Mouse (Mus musculus): ENCODE measurements at regions not wholly inside any gene's neighbourhood (a gene's known extent, or its start where the extent isn't known, plus 50 kb on each side); places are given as distances from the start of the nearest gene placed in this dataset.
"Not testable (repeated sequence)": the region's sequence is repeated elsewhere in the genome, so short reads cannot be mapped to it uniquely, and the experiment has no call there.

DNA sequence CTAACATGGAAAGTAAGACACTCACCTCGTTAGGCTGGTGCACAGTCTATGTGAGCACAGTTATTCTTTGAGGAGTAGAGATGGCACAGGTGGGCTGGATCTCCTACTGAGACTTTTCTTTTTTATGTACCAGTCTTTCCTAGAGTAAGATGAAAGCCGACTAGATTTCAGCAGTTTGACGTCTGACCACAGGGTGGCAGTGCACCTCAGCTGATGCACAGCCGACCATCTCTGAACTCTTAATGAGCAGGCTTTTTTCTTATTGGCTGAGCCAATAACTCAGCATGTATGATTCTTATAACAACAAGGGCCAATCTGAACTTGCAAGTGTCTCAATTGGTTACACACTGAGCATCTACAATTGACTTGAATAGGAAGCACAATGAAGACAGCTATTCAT is 126.6 kb upstream of the Olfr1507 start:
- WGBS: 42% methylated on average over 4 of the region's 4 CpGs
- Histone ChIP-seq H3K9me3 (no peaks in the 10 kb centered on the region), H3K4me1 (no peaks in the 10 kb centered on the region), H3K9ac (no peak overlapping the region), H3K27ac (no peak overlapping the region), H3K4me3 (replicated peaks) (no peak overlapping the region), H3K36me3 (replicated peaks) (no peaks in the 10 kb centered on the region), H3K27me3 (no peaks in the 10 kb centered on the region), H3K4me2 (no peak overlapping the region)
- no peak for ATAC-seq (ENCODE audit: low FRiP score)

DNA sequence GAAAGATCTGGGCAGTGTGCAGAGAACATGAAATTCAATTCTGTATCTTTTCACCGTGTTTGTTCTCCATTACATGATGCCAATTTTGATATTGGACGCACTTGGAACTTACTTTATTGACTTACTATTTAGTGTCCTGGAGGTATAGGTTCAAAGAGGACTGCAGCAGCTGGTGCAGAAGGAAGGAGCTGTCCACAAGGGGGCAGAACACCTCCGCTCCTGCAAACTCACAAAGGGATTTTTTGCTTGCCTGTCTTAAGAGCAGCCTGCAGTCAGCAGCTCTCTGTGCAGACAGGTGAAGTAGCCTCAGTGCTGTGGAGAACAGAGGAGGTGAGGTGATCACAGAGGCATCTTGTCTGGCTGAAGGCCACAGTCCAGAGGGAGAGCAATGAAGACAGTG is 84.8 kb upstream of the Olfr1507 start:
- no peak for ATAC-seq (ENCODE audit: low FRiP score)
- 45% methylated on average over 3 of the region's 3 CpGs for WGBS
- H3K4me2 ChIP-seq: no peak overlapping the region

DNA sequence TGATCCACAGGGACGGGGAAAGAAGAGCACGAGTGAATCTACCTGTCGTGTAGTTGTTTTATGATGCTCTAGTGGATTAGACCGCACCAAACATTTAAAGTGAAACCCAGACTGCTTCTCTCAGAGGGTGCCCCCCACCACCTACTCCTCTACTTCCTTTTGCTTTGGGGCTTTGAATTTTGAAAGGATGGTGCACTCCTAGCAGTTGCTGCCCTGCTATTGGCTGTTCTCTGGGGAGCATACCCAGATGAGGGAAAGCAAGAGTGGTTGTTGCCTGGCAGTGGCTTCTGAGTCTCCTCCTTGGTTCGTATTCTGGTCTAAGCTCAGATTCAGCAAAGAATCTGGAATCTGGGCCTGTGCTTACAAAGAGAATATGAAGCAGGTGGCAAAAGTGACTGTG is 71.4 kb upstream of the Olfr1507 start:
- Histone ChIP-seq H3K27me3 (no peaks in the 10 kb centered on the region), H3K9me3 (no peaks in the 10 kb centered on the region), H3K4me1 (no peaks in the 10 kb centered on the region), H3K36me3 (replicated peaks) (no peaks in the 10 kb centered on the region), H3K9ac (no peak overlapping the region), H3K4me2 (no peak overlapping the region), H3K4me3 (replicated peaks) (no peak overlapping the region), H3K27ac (no peak overlapping the region)
- ATAC-seq (ENCODE audit: low FRiP score): no peak
- WGBS: 83% methylated on average over 5 of the region's 5 CpGs

More for the DNA sequence above, 84.8 kb upstream of the Olfr1507 start:
- Histone ChIP-seq H3K27ac (no peak overlapping the region), H3K4me3 (replicated peaks) (no peak overlapping the region), H3K9ac (no peak overlapping the region), H3K36me3 (replicated peaks) (no peaks in the 10 kb centered on the region), H3K27me3 (no peaks in the 10 kb centered on the region), H3K9me3 (0 out of 2 replicates have a peak, but pooled peaks cover 6% of the 10 kb centered on the region), H3K4me1 (no peaks in the 10 kb centered on the region)

DNA sequence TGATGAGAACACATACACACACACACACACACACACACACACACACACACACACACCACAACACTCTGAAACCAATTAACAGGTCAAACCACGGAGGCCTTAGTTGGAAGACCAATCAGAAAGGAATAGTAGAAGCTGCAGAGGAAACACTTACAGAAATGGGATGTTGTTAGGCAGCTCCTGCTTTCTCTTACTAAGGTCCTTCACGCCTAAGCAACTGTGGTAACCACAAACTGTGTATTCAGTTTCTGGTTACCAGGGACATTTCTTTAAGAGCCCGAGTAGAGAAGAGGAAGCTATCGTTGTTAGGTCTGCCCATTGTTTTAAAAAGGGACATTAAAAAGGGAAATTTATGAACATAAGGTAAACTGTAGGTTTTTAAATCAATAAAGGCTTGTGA is 70.1 kb upstream of the Olfr1507 start:
- WGBS: 68% methylated on average over 4 of the region's 4 CpGs
- Histone ChIP-seq H3K36me3 (replicated peaks) (no peaks in the 10 kb centered on the region), H3K4me2 (no peak overlapping the region), H3K4me1 (no peaks in the 10 kb centered on the region), H3K9ac (no peak overlapping the region), H3K9me3 (no peaks in the 10 kb centered on the region), H3K27ac (no peak overlapping the region), H3K4me3 (replicated peaks) (no peak overlapping the region), H3K27me3 (no peaks in the 10 kb centered on the region)
- no peak for ATAC-seq (ENCODE audit: low FRiP score)

DNA sequence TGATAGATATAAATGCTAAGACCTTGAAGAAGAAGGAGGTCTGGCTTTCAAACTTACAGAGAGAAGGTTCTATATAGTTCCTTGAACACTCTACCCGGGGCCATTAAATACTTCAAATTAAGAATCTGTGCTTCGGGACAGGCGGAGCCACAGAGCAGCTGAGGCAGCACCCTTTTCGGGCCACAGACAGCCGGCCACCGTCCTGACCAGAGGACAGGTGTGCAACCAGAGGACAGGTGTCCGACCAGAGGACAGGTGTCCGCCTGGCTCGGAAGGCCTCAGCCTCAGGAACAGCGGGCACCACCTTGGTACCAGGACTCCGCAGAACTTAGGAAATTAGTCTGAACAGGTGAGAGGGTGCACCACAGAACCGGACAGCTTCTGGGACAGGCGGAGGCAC is 60.8 kb upstream of the Olfr1507 start:
- WGBS: 86% methylated on average over 13 of the region's 13 CpGs
- H3K4me3 ChIP-seq (replicated peaks); H3K4me2 ChIP-seq; H3K36me3 ChIP-seq (replicated peaks); H3K27me3 ChIP-seq; ATAC-seq (ENCODE audit: low FRiP score); H3K9ac ChIP-seq; H3K27ac ChIP-seq; H3K4me1 ChIP-seq; H3K9me3 ChIP-seq: not testable (repeated sequence)

DNA sequence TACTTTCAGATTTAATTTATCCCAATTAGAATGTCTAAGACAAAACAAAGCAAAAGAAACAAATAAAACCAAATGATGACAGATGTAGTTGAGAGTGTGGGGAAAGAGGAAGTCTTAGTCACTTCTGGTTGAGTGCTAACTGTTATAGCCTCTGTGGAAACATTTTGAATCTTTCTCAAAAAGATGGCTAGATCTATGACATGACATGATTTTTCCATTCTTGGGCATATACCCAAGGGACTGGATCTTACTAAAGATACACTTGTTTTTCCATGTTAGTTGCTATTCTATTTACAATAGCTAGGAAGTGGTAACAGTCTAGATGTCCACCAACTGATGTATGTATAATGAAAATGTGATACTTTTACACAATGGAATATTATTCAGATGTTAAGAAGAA is 57.9 kb upstream of the Olfr1507 start:
- no peak overlapping the region for H3K4me2 ChIP-seq
- ATAC-seq (ENCODE audit: low FRiP score): no peak
- H3K27me3 ChIP-seq: no peaks in the 10 kb centered on the region
- no peaks in the 10 kb centered on the region for H3K4me1 ChIP-seq
- H3K9ac ChIP-seq: no peak overlapping the region
- no peak overlapping the region for H3K4me3 ChIP-seq (replicated peaks)
- no peaks in the 10 kb centered on the region for H3K36me3 ChIP-seq (replicated peaks)
- no peaks in the 10 kb centered on the region for H3K9me3 ChIP-seq
- no peak overlapping the region for H3K27ac ChIP-seq

DNA sequence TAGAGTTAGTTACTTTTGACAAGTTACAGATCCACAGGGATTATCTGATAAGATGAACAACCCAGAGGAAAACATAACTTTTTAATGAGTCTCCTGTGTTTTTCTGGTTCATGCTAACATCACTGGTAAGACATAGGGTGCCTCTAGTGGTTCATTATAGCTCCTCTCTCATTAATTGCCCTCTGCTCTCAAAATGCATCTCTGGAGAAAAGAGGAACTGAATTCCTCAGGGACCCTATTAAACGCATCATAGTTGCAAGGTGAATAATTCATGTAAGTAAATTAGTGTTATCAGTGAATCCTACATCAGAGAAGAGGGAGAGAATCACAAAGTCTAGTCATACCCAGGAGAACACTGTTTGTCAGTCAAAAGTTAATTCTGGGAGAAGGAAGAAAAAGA is 52.4 kb upstream of the Olfr1507 start:
- no peak overlapping the region for H3K9ac ChIP-seq
- H3K36me3 ChIP-seq (replicated peaks): no peaks in the 10 kb centered on the region
- H3K27me3 ChIP-seq: no peaks in the 10 kb centered on the region
- H3K4me3 ChIP-seq (replicated peaks): no peak overlapping the region
- no peak overlapping the region for H3K27ac ChIP-seq
- no peaks in the 10 kb centered on the region for H3K9me3 ChIP-seq
- no peaks in the 10 kb centered on the region for H3K4me1 ChIP-seq
- WGBS: 70% methylated on average over 1 of the region's 1 CpGs
- ATAC-seq (ENCODE audit: low FRiP score): no peak
- H3K4me2 ChIP-seq: no peak overlapping the region
